Mouse (Mus musculus) neural tube, embryonic 15.5 days (tissue): ENCODE results near the gene Atp8a1. TPM values are rescaled to one million over a fixed set of nuclear protein-coding genes. Genes with fewer than 3 reads are reported as not detected.

Experiments
- ATAC-seq: fragments of 200-750 bp; cut with Nextera tagmentation; 2 replicates; pipeline ENCODE4 v1.8.0; 2017; ENCODE audit warnings: mild to moderate bottlenecking, moderate TSS enrichment, moderate library complexity; ENCODE audit not compliant: low FRiP score
- H3K27ac ChIP-seq: fragments of 300-500 bp; sonication (generic); replicated peaks from 2 replicates; pipeline ENCODE4 v1.5.1; 2015; ENCODE audit warnings: mild to moderate bottlenecking, inconsistent platforms
- H3K27me3 ChIP-seq: fragments of 300-500 bp; sonication (generic); replicated peaks from 2 replicates; pipeline ENCODE4 v1.6.1; 2015; ENCODE audit warnings: inconsistent platforms
- H3K36me3 ChIP-seq: fragments of 300-500 bp; sonication (generic); 2 replicates; pipeline ENCODE4 v1.6.1; 2015; ENCODE audit warnings: inconsistent platforms
- H3K4me1 ChIP-seq: fragments of 300-500 bp; sonication (generic); 2 replicates; pipeline ENCODE4 v1.6.1; 2015; ENCODE audit warnings: inconsistent platforms
- H3K4me2 ChIP-seq: fragments of 300-500 bp; sonication (generic); 2 replicates; pipeline ENCODE4 v1.6.1; 2015; ENCODE audit warnings: inconsistent platforms, mild to moderate bottlenecking, moderate library complexity
- H3K4me3 ChIP-seq: fragments of 300-500 bp; sonication (generic); replicated peaks from 2 replicates; pipeline ENCODE4 v1.5.1; 2015; ENCODE audit warnings: mild to moderate bottlenecking, inconsistent platforms
- H3K9ac ChIP-seq: fragments of 300-500 bp; sonication (generic); replicated peaks from 2 replicates; pipeline ENCODE4 v1.6.1; 2015; ENCODE audit warnings: mild to moderate bottlenecking, inconsistent platforms
- H3K9me3 ChIP-seq: fragments of 300-500 bp; sonication (generic); replicated peaks from 2 replicates; pipeline ENCODE4 v1.6.1; 2016; ENCODE audit warnings: inconsistent platforms
- WGBS: fragments of 180-500 bp; shearing (Covaris S2); methylation state at CpG from one replicate; pipeline ENCODE4 v1.1.7; 2015; ENCODE audit warnings: mixed read lengths; 5-methylcytosine and 5-hydroxymethylcytosine counted together
- polyA plus RNA-seq: library from polyadenylated mRNA; unstranded; fragments of >200 nt; fragmentation: Nextera tagmentation; extraction: Ambion mirVana; gene quantifications from 2 replicates; pipeline ENCODE4 v1.2.1, GENCODE M21; 2015

The Atp8a1 gene
- 50.7 and 56.5 TPM in 2 replicates for polyA plus RNA-seq

GRCm38 (mm10) chr5:67847253-67848165 is at the start of gene Atp8a1:
Gene Atp8a1, minus strand, starts transcription at chr5:67847434.
- peak within 1 kb of the TSS; percentile 90 for H3K9ac ChIP-seq
- peak within 1 kb of the TSS; percentile 73 for H3K4me2 ChIP-seq
- WGBS: under 1% methylated on average over 51 of the region's 64 CpGs
- H3K9me3 ChIP-seq: no peaks in the 10 kb centered on the region
- no peaks in the 10 kb centered on the region for H3K27me3 ChIP-seq
- peak within 1 kb of the TSS; percentile 88 for H3K27ac ChIP-seq
- H3K36me3 ChIP-seq: no peaks in the 10 kb centered on the region
- peaks cover 49% of the 10 kb centered on the region for H3K4me1 ChIP-seq
- peak; percentile 95 for ATAC-seq
- peak within 1 kb of the TSS; percentile 86 for H3K4me3 ChIP-seq

GRCm38 (mm10) chr5:67884422-67885210 is 37.4 kb upstream of the Atp8a1 start:
- no peaks in the 10 kb centered on the region for H3K9me3 ChIP-seq
- peaks cover 7% of the 10 kb centered on the region; the same call in 1 of the 2 replicates for H3K4me1 ChIP-seq
- ATAC-seq: peak; percentile 66; the same call in 1 of the 2 replicates
- H3K27me3 ChIP-seq: no peaks in the 10 kb centered on the region
- no peak overlapping the region for H3K4me3 ChIP-seq
- WGBS: 17% methylated on average over 9 of the region's 9 CpGs
- H3K9ac ChIP-seq: no peak overlapping the region
- no peaks in the 10 kb centered on the region for H3K36me3 ChIP-seq
- peak overlapping the region; percentile 13; the same call in 1 of the 2 replicates for H3K4me2 ChIP-seq
- H3K27ac ChIP-seq: no peak overlapping the region

- Histone ChIP-seq H3K36me3 (no peaks in the 10 kb centered on the region), H3K4me2 (no peak overlapping the region), H3K9ac (no peak overlapping the region), H3K4me1 (peaks cover 7% of the 10 kb centered on the region; the same call in 1 of the 2 replicates), H3K4me3 (no peak overlapping the region), H3K27me3 (no peaks in the 10 kb centered on the region), H3K27ac (no peak overlapping the region), H3K9me3 (no peaks in the 10 kb centered on the region)
- WGBS: 59% methylated on average over 1 of the region's 1 CpGs
- no peak; the same call in 1 of the 2 replicates for ATAC-seq
These were observed 36.4 kb upstream of the Atp8a1 start for GRCm38 (mm10) chr5:67883564-67884171.

GRCm38 (mm10) chr5:67871414-67871813 is 24.2 kb upstream of the Atp8a1 start:
- no peak for ATAC-seq
- Histone ChIP-seq H3K4me1 (no peaks in the 10 kb centered on the region), H3K27ac (no peak overlapping the region), H3K27me3 (no peaks in the 10 kb centered on the region), H3K9ac (no peak overlapping the region), H3K4me2 (no peak overlapping the region), H3K9me3 (no peaks in the 10 kb centered on the region), H3K36me3 (no peaks in the 10 kb centered on the region), H3K4me3 (no peak overlapping the region)
- 29% methylated on average over 3 of the region's 3 CpGs for WGBS

- Histone ChIP-seq H3K9me3 (no peaks in the 10 kb centered on the region), H3K4me2 (no peak overlapping the region), H3K27me3 (no peaks in the 10 kb centered on the region), H3K9ac (no peak overlapping the region), H3K36me3 (no peaks in the 10 kb centered on the region), H3K4me1 (0 out of 2 replicates have a peak, but pooled peaks cover 4% of the 10 kb centered on the region), H3K4me3 (no peak overlapping the region), H3K27ac (no peak overlapping the region)
- no peak for ATAC-seq
- 77% methylated on average over 9 of the region's 9 CpGs for WGBS
These were observed 19.0 kb upstream of the Atp8a1 start for GRCm38 (mm10) chr5:67866221-67866620.

GRCm38 (mm10) chr5:67865670-67866069 is 18.4 kb upstream of the Atp8a1 start:
- Histone ChIP-seq H3K4me1 (0 out of 2 replicates have a peak, but pooled peaks cover 4% of the 10 kb centered on the region), H3K9ac (no peak overlapping the region), H3K27me3 (no peaks in the 10 kb centered on the region), H3K36me3 (no peaks in the 10 kb centered on the region), H3K4me3 (no peak overlapping the region), H3K4me2 (no peak overlapping the region), H3K27ac (no peak overlapping the region), H3K9me3 (no peaks in the 10 kb centered on the region)
- ATAC-seq: no peak
- 82% methylated on average over 5 of the region's 5 CpGs for WGBS

GRCm38 (mm10) chr5:67864508-67865060 is 17.4 kb upstream of the Atp8a1 start:
- 78% methylated on average over 2 of the region's 2 CpGs for WGBS
- Histone ChIP-seq H3K4me3 (no peak overlapping the region), H3K27me3 (no peaks in the 10 kb centered on the region), H3K9ac (no peak overlapping the region), H3K36me3 (no peaks in the 10 kb centered on the region), H3K9me3 (no peaks in the 10 kb centered on the region), H3K4me1 (0 out of 2 replicates have a peak, but pooled peaks cover 4% of the 10 kb centered on the region), H3K27ac (no peak overlapping the region), H3K4me2 (no peak overlapping the region)
- no peak for ATAC-seq

- H3K27me3 ChIP-seq: no peaks in the 10 kb centered on the region
- H3K4me1 ChIP-seq: 0 out of 2 replicates have a peak, but pooled peaks cover 4% of the 10 kb centered on the region
- H3K36me3 ChIP-seq: no peaks in the 10 kb centered on the region
- no peak overlapping the region for H3K9ac ChIP-seq
- ATAC-seq: no peak
- H3K4me2 ChIP-seq: no peak overlapping the region
- no peak overlapping the region for H3K27ac ChIP-seq
- H3K4me3 ChIP-seq: no peak overlapping the region
- H3K9me3 ChIP-seq: no peaks in the 10 kb centered on the region
- 67% methylated on average over 10 of the region's 10 CpGs for WGBS
These were observed 16.7 kb upstream of the Atp8a1 start for GRCm38 (mm10) chr5:67863950-67864391.

- H3K4me2 ChIP-seq: no peak overlapping the region
- no peak overlapping the region for H3K9ac ChIP-seq
- H3K4me3 ChIP-seq: no peak overlapping the region
- H3K27ac ChIP-seq: no peak overlapping the region
- H3K27me3 ChIP-seq: no peaks in the 10 kb centered on the region
- WGBS: 82% methylated on average over 6 of the region's 6 CpGs
- H3K36me3 ChIP-seq: no peaks in the 10 kb centered on the region
- no peaks in the 10 kb centered on the region for H3K9me3 ChIP-seq
- ATAC-seq: no peak
- no peaks in the 10 kb centered on the region for H3K4me1 ChIP-seq
These were observed 7.9 kb upstream of the Atp8a1 start for GRCm38 (mm10) chr5:67854963-67855606.

GRCm38 (mm10) chr5:67852860-67853259 is 5.6 kb upstream of the Atp8a1 start:
- no peaks in the 10 kb centered on the region for H3K9me3 ChIP-seq
- H3K36me3 ChIP-seq: no peaks in the 10 kb centered on the region
- ATAC-seq: no peak
- no peak overlapping the region for H3K9ac ChIP-seq
- no peak overlapping the region for H3K27ac ChIP-seq
- peaks cover 15% of the 10 kb centered on the region for H3K4me1 ChIP-seq
- H3K4me3 ChIP-seq: no peak overlapping the region
- no peak overlapping the region for H3K4me2 ChIP-seq
- H3K27me3 ChIP-seq: no peaks in the 10 kb centered on the region
- 67% methylated on average over 2 of the region's 2 CpGs for WGBS
